Mouse (Mus musculus) limb, embryonic 15.5 days (tissue): ENCODE results near the gene Igsf23. TPM values are rescaled to one million over a fixed set of nuclear protein-coding genes. Genes with fewer than 3 reads are reported as not detected.
A peak's percentile ranks its signal among the peaks of the same experiment; 100 is the strongest.

Experiments used
- ATAC-seq: fragments of 200-750 bp; cut with Nextera tagmentation; 2 replicates; pipeline ENCODE4 v1.8.0; 2017; ENCODE audit warnings: low read depth, moderate TSS enrichment; ENCODE audit not compliant: insufficient number of reproducible peaks, low FRiP score, low TSS enrichment
- H3K27ac ChIP-seq: fragments of 300-500 bp; sonication (generic); 2 replicates; pipeline ENCODE4 v1.5.1; 2015; ENCODE audit warnings: moderate library complexity, mild to moderate bottlenecking, inconsistent platforms
- H3K27me3 ChIP-seq: fragments of 300-500 bp; sonication (generic); 2 replicates; pipeline ENCODE4 v1.6.1; 2015; ENCODE audit warnings: inconsistent platforms
- H3K36me3 ChIP-seq: fragments of 300-500 bp; sonication (generic); 2 replicates; pipeline ENCODE4 v1.6.1; 2015; ENCODE audit warnings: inconsistent platforms
- H3K4me1 ChIP-seq: fragments of 300-500 bp; sonication (generic); 2 replicates; pipeline ENCODE4 v1.6.1; 2015; ENCODE audit warnings: inconsistent platforms
- H3K4me2 ChIP-seq: fragments of 300-500 bp; sonication (generic); 2 replicates; pipeline ENCODE4 v1.6.1; 2015; ENCODE audit warnings: mild to moderate bottlenecking, inconsistent platforms
- H3K4me3 ChIP-seq: fragments of 300-500 bp; sonication (generic); 2 replicates; pipeline ENCODE4 v1.5.1; 2015; ENCODE audit warnings: mild to moderate bottlenecking, inconsistent platforms
- H3K9ac ChIP-seq: fragments of 300-500 bp; sonication (generic); 2 replicates; pipeline ENCODE4 v1.6.1; 2015; ENCODE audit warnings: inconsistent platforms
- H3K9me3 ChIP-seq: fragments of 300-500 bp; sonication (generic); 2 replicates; pipeline ENCODE4 v1.6.1; 2016; ENCODE audit warnings: inconsistent platforms
- WGBS: fragments of 180-500 bp; shearing (Covaris S2); methylation state at CpG from one replicate; pipeline ENCODE4 v1.1.7; 2015; 5-methylcytosine and 5-hydroxymethylcytosine counted together
- polyA plus RNA-seq: library from polyadenylated mRNA; unstranded; fragments of >200 nt; fragmentation: Nextera tagmentation; extraction: Ambion mirVana; gene quantifications from 2 replicates; pipeline ENCODE4 v1.2.1, GENCODE M21; 2015

Igsf23 gene
- polyA plus RNA-seq, 1 experiment from 2014 or later: not detected

DNA sequence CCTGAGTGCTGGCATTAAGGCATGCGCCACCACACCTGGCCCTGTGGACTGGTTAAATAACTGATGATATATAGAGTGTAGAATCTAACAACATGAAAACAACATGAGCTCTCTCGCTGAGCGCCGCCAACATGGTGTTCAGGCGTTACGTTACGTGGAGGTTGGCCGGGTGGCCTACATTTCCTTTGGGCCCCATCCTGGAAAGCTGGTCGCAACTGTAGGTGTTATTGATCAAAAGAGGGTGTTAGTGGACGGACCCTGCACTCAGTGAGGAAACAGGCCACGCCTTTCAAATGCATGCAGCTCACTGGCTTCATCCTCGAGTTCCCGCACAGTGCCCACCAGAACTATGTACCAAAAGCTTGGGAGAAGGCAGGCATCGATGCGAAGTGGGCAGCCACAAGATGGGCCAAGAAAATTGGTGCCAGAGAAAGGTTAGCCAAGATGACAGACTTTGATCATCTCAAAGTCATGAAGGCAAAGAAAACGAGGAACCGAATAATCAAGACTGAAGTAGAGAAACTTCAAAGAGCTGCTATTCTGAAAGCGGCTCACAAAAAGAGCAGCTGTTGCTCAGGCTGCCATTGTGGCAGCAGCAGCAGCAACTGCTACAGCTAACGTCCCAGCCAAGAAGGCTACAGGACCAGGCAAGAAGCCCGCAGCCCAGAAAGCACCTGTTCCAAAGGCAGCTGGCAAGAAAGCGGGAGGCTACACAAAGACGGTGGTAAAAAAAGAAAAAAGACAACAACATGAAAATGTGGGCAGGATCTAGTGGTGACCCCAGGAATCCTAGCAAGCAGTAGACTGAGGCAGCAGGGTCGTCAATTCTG lies 38.6 kb downstream of the Igsf23 start:
- no peak overlapping the region for H3K4me2 ChIP-seq
- no peak overlapping the region for H3K27ac ChIP-seq
- H3K9ac ChIP-seq: no peak overlapping the region
- WGBS: 85% methylated on average over 23 of the region's 23 CpGs
- H3K9me3 ChIP-seq: no peaks in the 10 kb centered on the region
- H3K4me1 ChIP-seq: no peaks in the 10 kb centered on the region
- ATAC-seq: no peak
- no peak overlapping the region for H3K4me3 ChIP-seq
- H3K36me3 ChIP-seq: peaks cover 53% of the 10 kb centered on the region
- H3K27me3 ChIP-seq: no peaks in the 10 kb centered on the region

- H3K4me3 ChIP-seq: no peak overlapping the region
- peaks cover 53% of the 10 kb centered on the region for H3K36me3 ChIP-seq
- H3K9ac ChIP-seq: no peak overlapping the region
- no peaks in the 10 kb centered on the region for H3K9me3 ChIP-seq
- H3K27me3 ChIP-seq: no peaks in the 10 kb centered on the region
- H3K4me2 ChIP-seq: no peak overlapping the region
- no peak overlapping the region for H3K27ac ChIP-seq
- WGBS: 76% methylated on average over 6 of the region's 6 CpGs
- no peak for ATAC-seq
- H3K4me1 ChIP-seq: no peaks in the 10 kb centered on the region
Observed at GRCm38 (mm10) chr7:19911292-19911658, 39.3 kb downstream of the Igsf23 start.

DNA sequence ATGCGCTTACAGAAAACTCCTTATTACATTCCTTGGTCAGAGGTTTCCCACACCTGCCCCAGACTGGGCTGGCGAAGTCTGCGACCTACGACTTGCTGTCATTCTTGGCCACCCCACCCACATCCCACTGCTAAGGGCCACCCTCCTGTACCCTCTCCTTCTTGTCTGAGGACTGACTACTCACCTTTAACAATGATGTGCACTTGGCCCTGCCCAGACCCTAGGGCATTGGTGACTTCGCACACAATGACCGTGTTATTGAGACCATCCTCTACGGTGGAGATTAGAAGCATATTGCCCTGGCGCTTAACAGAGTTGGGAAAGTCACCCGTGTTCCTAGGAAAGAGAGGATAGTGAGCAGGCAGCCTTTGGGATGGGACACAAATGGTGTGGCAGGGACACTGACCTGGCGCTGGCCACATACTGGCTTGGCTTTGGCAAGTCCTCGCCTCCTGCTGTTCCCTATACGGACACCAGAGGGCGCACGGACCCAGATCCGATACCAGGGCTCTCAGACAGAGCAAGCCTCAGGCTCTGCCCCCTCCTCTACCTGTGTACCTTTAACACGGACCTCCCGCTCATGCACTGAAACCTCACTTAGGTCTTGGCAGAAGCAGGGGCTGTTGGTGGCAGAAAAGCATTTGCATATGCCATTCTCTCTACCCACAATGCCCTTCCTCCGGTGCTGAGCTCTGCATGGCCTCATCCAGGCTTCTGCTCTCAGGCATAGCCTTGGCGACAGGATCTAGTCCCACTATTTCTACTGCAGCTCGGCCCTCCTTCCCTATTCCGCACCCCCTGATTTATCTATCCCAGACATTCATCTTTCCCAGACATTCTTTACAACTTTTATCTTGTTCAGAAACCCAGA lies 39.9 kb downstream of the Igsf23 start:
- no peak overlapping the region for H3K9ac ChIP-seq
- H3K36me3 ChIP-seq: peaks cover 49% of the 10 kb centered on the region
- ATAC-seq: 0 out of 2 replicates have a peak, but pooled peaks have one; percentile 32
- H3K4me2 ChIP-seq: no peak overlapping the region
- no peak overlapping the region for H3K27ac ChIP-seq
- peaks cover under 1% of the 10 kb centered on the region; the same call in 1 of the 2 replicates for H3K9me3 ChIP-seq
- H3K27me3 ChIP-seq: no peaks in the 10 kb centered on the region
- 50% methylated on average over 21 of the region's 21 CpGs for WGBS
- H3K4me1 ChIP-seq: no peaks in the 10 kb centered on the region
- H3K4me3 ChIP-seq: no peak overlapping the region

DNA sequence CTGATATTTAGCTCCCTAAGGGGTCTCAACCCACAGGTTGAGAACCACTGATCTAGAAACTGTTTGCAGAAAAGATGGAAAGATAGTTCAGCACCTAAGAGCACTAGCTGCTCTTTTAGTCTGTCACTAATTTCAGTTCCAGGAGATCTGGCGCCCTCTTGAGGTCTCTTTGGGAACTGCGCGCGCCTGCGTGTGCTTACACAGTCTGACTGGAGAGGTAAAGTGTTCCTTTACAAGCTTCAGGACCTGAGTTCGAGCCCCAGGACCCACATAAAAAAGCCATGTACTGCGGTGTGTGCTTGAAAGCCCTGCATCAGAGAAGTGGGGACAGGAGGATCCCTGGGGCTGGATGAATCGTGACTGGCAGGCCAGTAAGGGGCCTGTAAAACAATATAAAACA lies 60.7 kb downstream of the Igsf23 start:
- ATAC-seq: no peak
- Histone ChIP-seq H3K9me3 (no peaks in the 10 kb centered on the region), H3K36me3 (no peaks in the 10 kb centered on the region), H3K4me1 (no peaks in the 10 kb centered on the region), H3K27me3 (no peaks in the 10 kb centered on the region), H3K4me2 (no peak overlapping the region), H3K27ac (no peak overlapping the region), H3K4me3 (no peak overlapping the region), H3K9ac (no peak overlapping the region)
- WGBS: 46% methylated on average over 8 of the region's 8 CpGs

DNA sequence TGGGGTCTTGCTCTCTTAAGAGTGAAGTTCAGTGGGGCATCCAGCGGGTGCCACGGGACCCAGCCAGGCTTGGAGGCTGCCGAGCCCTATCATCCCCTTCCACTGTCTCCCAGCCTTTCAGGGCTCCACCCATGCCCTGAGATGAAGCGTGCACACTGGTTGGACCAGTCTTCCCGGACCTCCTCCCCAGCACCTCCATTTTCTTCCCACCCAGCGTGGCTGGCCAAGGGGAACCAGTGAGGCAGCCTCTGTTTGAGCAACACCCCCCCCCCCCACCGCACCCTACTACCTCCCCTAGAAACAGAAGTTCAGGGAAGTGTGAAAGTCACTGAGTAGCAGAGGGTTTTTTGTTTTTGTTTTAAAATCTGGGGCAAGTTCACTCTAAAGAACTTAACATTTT lies 62.7 kb downstream of the Igsf23 start, which contains the start of gene Ceacam19:
Ceacam19 (minus strand) TSS at position 117 of the 400 bp plus-strand sequence.
- H3K4me1 ChIP-seq: no peaks in the 10 kb centered on the region
- WGBS: 74% methylated on average over 7 of the region's 7 CpGs
- ATAC-seq: no peak
- no peak within 1 kb of the TSS for H3K4me2 ChIP-seq
- H3K9me3 ChIP-seq: no peaks in the 10 kb centered on the region
- H3K27me3 ChIP-seq: no peaks in the 10 kb centered on the region
- H3K9ac ChIP-seq: no peak within 1 kb of the TSS
- H3K27ac ChIP-seq: no peak within 1 kb of the TSS
- H3K36me3 ChIP-seq: no peaks in the 10 kb centered on the region
- H3K4me3 ChIP-seq: 0 out of 2 replicates have a peak within 1 kb of the TSS, but pooled peaks have one; percentile 8

Other genes with a start within 250 kb of the Igsf23 start
- gene Tomm40, start 235.3 kb downstream of the Igsf23 start, polyA plus RNA-seq: 129 and 139 TPM in 2 replicates
- gene Nectin2, start 200.3 kb downstream of the Igsf23 start, polyA plus RNA-seq: 84.5 and 85.1 TPM in 2 replicates
- 120 and 150 TPM in 2 replicates for gene Bcam, start 179.7 kb downstream of the Igsf23 start, polyA plus RNA-seq
- 14.6 and 15.2 TPM in 2 replicates for gene Cblc, start 153.9 kb downstream of the Igsf23 start, polyA plus RNA-seq
- 3.9 and 4.4 TPM in 2 replicates for gene Bcl3, start 128.0 kb downstream of the Igsf23 start, polyA plus RNA-seq
- not detected in 2 replicates for gene Gm19345, start 98.8 kb downstream of the Igsf23 start, polyA plus RNA-seq
- gene Ceacam16, start 89.5 kb downstream of the Igsf23 start, polyA plus RNA-seq: not detected in 2 replicates
- gene Ceacam19, start 62.8 kb downstream of the Igsf23 start, polyA plus RNA-seq: 11.1 and 11.2 TPM in 2 replicates
- gene Pvr, start 29.6 kb downstream of the Igsf23 start, polyA plus RNA-seq: 13.4 and 13.7 TPM in 2 replicates
- not detected in 2 replicates for gene Ceacam20, start 14.7 kb upstream of the Igsf23 start, polyA plus RNA-seq
- not detected in 2 replicates for gene Nlrp9b, start 40.7 kb upstream of the Igsf23 start, polyA plus RNA-seq
- not detected in 2 replicates for gene Vmn1r91, start 148.9 kb upstream of the Igsf23 start, polyA plus RNA-seq
- not detected in 2 replicates for gene Gm16442, start 171.8 kb upstream of the Igsf23 start, polyA plus RNA-seq
- not detected in 2 replicates for gene Vmn1r93, start 188.3 kb upstream of the Igsf23 start, polyA plus RNA-seq
- not detected in 2 replicates for gene Vmn1r94, start 217.6 kb upstream of the Igsf23 start, polyA plus RNA-seq
- not detected in 2 replicates for gene Vmn1r95, start 243.0 kb upstream of the Igsf23 start, polyA plus RNA-seq